Mouse (Mus musculus) midbrain, postnatal 0 days (tissue): ENCODE data around the gene Cblb. TPM values are rescaled to one million over a fixed set of nuclear protein-coding genes. Genes with fewer than 3 reads are reported as not detected.

Experiments used
- ATAC-seq: fragments of 200-750 bp; cut with Nextera tagmentation; 2 replicates; pipeline ENCODE4 v1.8.0; 2017; ENCODE audit warnings: moderate number of reproducible peaks, mild to moderate bottlenecking, moderate TSS enrichment, moderate library complexity; ENCODE audit not compliant: low FRiP score
- DNase-seq: peaks from one replicate; pipeline ENCODE4 v3.0.0-alpha.2; 2015; ENCODE audit warnings: low spot score
- H3K27ac ChIP-seq: fragments of 300-500 bp; sonication (generic); 2 replicates; pipeline ENCODE4 v1.5.1; 2014; ENCODE audit warnings: low read depth, mild to moderate bottlenecking, low read length, mixed read lengths
- H3K27me3 ChIP-seq: fragments of 300-500 bp; sonication (generic); 2 replicates; pipeline ENCODE4 v1.6.1; 2014; ENCODE audit warnings: low read length, control low read depth, mixed read lengths; ENCODE audit not compliant: insufficient read depth
- H3K36me3 ChIP-seq: fragments of 300-500 bp; sonication (generic); 2 replicates; pipeline ENCODE4 v1.6.1; 2014; ENCODE audit warnings: low read length, control low read depth, mixed read lengths; ENCODE audit not compliant: insufficient read depth
- H3K4me1 ChIP-seq: fragments of 300-500 bp; sonication (generic); 2 replicates; pipeline ENCODE4 v1.6.1; 2014; ENCODE audit warnings: mild to moderate bottlenecking, control low read depth, antibody characterized with exemption, low read length, mixed read lengths; ENCODE audit not compliant: insufficient read depth
- H3K4me2 ChIP-seq: fragments of 300-500 bp; sonication (generic); 2 replicates; pipeline ENCODE4 v1.6.1; 2014; ENCODE audit warnings: low read depth, mild to moderate bottlenecking, low read length, mixed read lengths; ENCODE audit not compliant: poor library complexity, severe bottlenecking
- H3K4me3 ChIP-seq: fragments of 300-500 bp; sonication (generic); 2 replicates; pipeline ENCODE4 v1.5.1; 2014; ENCODE audit warnings: low read depth, mild to moderate bottlenecking, low read length, moderate library complexity
- H3K9ac ChIP-seq: fragments of 300-500 bp; sonication (generic); replicated peaks from 2 replicates; pipeline ENCODE4 v1.6.1; 2014; ENCODE audit warnings: mild to moderate bottlenecking, low read length, moderate library complexity, mixed read lengths; ENCODE audit not compliant: poor library complexity, severe bottlenecking
- H3K9me3 ChIP-seq: fragments of 300-500 bp; sonication (generic); 2 replicates; pipeline ENCODE4 v1.6.1; 2016; ENCODE audit warnings: low read length, control low read depth
- CTCF ChIP-seq: IDR thresholded peaks from 2 replicates; pipeline ENCODE4 v1.5.1; 2016; ENCODE audit warnings: antibody characterized with exemption, mild to moderate bottlenecking
- WGBS: fragments of 180-500 bp; shearing (Covaris S2); extraction: QIAGEN DNeasy Blood & Tissue Kit; methylation state at CpG from one replicate; pipeline ENCODE4 v1.1.7; 2014; 5-methylcytosine and 5-hydroxymethylcytosine counted together
- polyA plus RNA-seq: library from polyadenylated mRNA; unstranded; fragments of >200 nt; fragmentation: Nextera tagmentation; extraction: Ambion mirVana; gene quantifications from 2 replicates; pipeline ENCODE4 v1.2.1, GENCODE M21; 2015
- total RNA-seq: library from RNA; depleted of rRNA; stranded (reverse); fragments of >200 nt; gene quantifications from 2 replicates; pipeline ENCODE4 v1.2.3, GENCODE M21; 2014

Gene Cblb
- total and polyA plus RNA-seq, 2 experiments from 2014 or later, result 4.5 to 12.0 TPM

GRCm38 (mm10) chr16:52052734-52053133, 21.7 kb downstream of the Cblb start:
- DNase-seq (no peak), ATAC-seq (no peak)
- Histone ChIP-seq H3K27ac (no peak overlapping the region), H3K4me2 (no peak overlapping the region), H3K36me3 (no peaks in the 10 kb centered on the region), H3K4me3 (no peak overlapping the region), H3K9ac (no peak overlapping the region), H3K27me3 (no peaks in the 10 kb centered on the region), H3K9me3 (no peaks in the 10 kb centered on the region), H3K4me1 (0 out of 2 replicates have a peak, but pooled peaks cover 8% of the 10 kb centered on the region)
- 39% methylated on average over 5 of the region's 5 CpGs for WGBS
- no peak for TF ChIP-seq CTCF

- WGBS, result 93% methylated on average over 3 of the region's 3 CpGs
- no peak for ATAC-seq
- H3K4me1 ChIP-seq, result 0 out of 2 replicates have a peak, but pooled peaks cover 8% of the 10 kb centered on the region
These were observed 24.2 kb downstream of the Cblb start for GRCm38 (mm10) chr16:52055236-52055635.

GRCm38 (mm10) chr16:52056164-52056563, 25.1 kb downstream of the Cblb start:
- H3K9ac ChIP-seq, result no peak overlapping the region
- TF ChIP-seq CTCF, result no peak
- ATAC-seq, result no peak
- H3K27ac ChIP-seq, result no peak overlapping the region
- no peak overlapping the region for H3K4me3 ChIP-seq
- no peak for DNase-seq
- H3K4me2 ChIP-seq, result no peak overlapping the region
- H3K9me3 ChIP-seq, result no peaks in the 10 kb centered on the region
- WGBS, result 89% methylated on average over 4 of the region's 4 CpGs
- H3K36me3 ChIP-seq, result no peaks in the 10 kb centered on the region
- H3K27me3 ChIP-seq, result no peaks in the 10 kb centered on the region
- peaks cover 11% of the 10 kb centered on the region; the same call in 1 of the 2 replicates for H3K4me1 ChIP-seq

More at GRCm38 (mm10) chr16:52055236-52055635, 24.2 kb downstream of the Cblb start:
- H3K9me3 ChIP-seq, result no peaks in the 10 kb centered on the region
- no peak overlapping the region for H3K27ac ChIP-seq
- no peak overlapping the region for H3K4me2 ChIP-seq
- TF ChIP-seq CTCF, result no peak
- H3K36me3 ChIP-seq, result no peaks in the 10 kb centered on the region
- H3K27me3 ChIP-seq, result no peaks in the 10 kb centered on the region
- no peak overlapping the region for H3K4me3 ChIP-seq
- DNase-seq, result no peak
- no peak overlapping the region for H3K9ac ChIP-seq

GRCm38 (mm10) chr16:52057335-52057734, 26.3 kb downstream of the Cblb start:
- TF ChIP-seq CTCF, result no peak
- no peak overlapping the region for H3K27ac ChIP-seq
- peaks cover 6% of the 10 kb centered on the region; the same call in 1 of the 2 replicates for H3K4me1 ChIP-seq
- H3K4me3 ChIP-seq, result no peak overlapping the region
- no peak for ATAC-seq
- no peak overlapping the region for H3K4me2 ChIP-seq
- no peak overlapping the region for H3K9ac ChIP-seq
- no peaks in the 10 kb centered on the region for H3K9me3 ChIP-seq
- no peaks in the 10 kb centered on the region for H3K27me3 ChIP-seq
- H3K36me3 ChIP-seq, result no peaks in the 10 kb centered on the region
- WGBS, result 90% methylated on average over 2 of the region's 2 CpGs
- no peak for DNase-seq

GRCm38 (mm10) chr16:52059535-52059934, 28.5 kb downstream of the Cblb start:
- no peaks in the 10 kb centered on the region for H3K36me3 ChIP-seq
- no peak overlapping the region for H3K9ac ChIP-seq
- peaks cover 3% of the 10 kb centered on the region; the same call in 1 of the 2 replicates for H3K4me1 ChIP-seq
- ATAC-seq, result no peak
- H3K4me3 ChIP-seq, result no peak overlapping the region
- no peak for TF ChIP-seq CTCF
- H3K4me2 ChIP-seq, result no peak overlapping the region
- H3K27me3 ChIP-seq, result no peaks in the 10 kb centered on the region
- no peak for DNase-seq
- no peaks in the 10 kb centered on the region for H3K9me3 ChIP-seq
- WGBS, result 80% methylated on average over 4 of the region's 4 CpGs
- H3K27ac ChIP-seq, result no peak overlapping the region

- ATAC-seq (no peak), DNase-seq (no peak)
- Histone ChIP-seq H3K27me3 (no peaks in the 10 kb centered on the region), H3K9me3 (no peaks in the 10 kb centered on the region), H3K4me1 (peaks cover 3% of the 10 kb centered on the region; the same call in 1 of the 2 replicates), H3K36me3 (no peaks in the 10 kb centered on the region), H3K9ac (no peak overlapping the region), H3K27ac (no peak overlapping the region), H3K4me3 (no peak overlapping the region), H3K4me2 (no peak overlapping the region)
- WGBS, result 85% methylated on average over 17 of the region's 17 CpGs
- TF ChIP-seq CTCF, result no peak
These were observed 29.2 kb downstream of the Cblb start for GRCm38 (mm10) chr16:52060100-52060719.
